Mouse (Mus musculus): Measurements from ENCODE around the gene Iqschfp.
A peak's percentile ranks its signal among the peaks of the same experiment; 100 is the strongest.

The Iqschfp gene

GRCm38 (mm10) chr3:67954459-67955065 is 62.5 kb downstream of the Iqschfp start:
- DNase-seq (ENCODE audit: low spot score): no peak

- no peak for DNase-seq (ENCODE audit: low spot score)
Observed at GRCm38 (mm10) chr3:67959672-67960071, 67.6 kb downstream of the Iqschfp start.

GRCm38 (mm10) chr3:67960133-67960532 is 68.1 kb downstream of the Iqschfp start:
- DNase-seq (ENCODE audit: low spot score): no peak

- DNase-seq (ENCODE audit: low spot score): no peak
Observed at GRCm38 (mm10) chr3:67960727-67961126, 68.7 kb downstream of the Iqschfp start.

- DNase-seq (ENCODE audit: low spot score): no peak
Observed at GRCm38 (mm10) chr3:67961934-67962639, 70.1 kb downstream of the Iqschfp start.

GRCm38 (mm10) chr3:67974340-67974998 is 82.4 kb downstream of the Iqschfp start:
- no peak for DNase-seq (ENCODE audit: low spot score)

GRCm38 (mm10) chr3:67980006-67980405 is 88.0 kb downstream of the Iqschfp start:
- DNase-seq (ENCODE audit: low spot score): no peak

- DNase-seq (ENCODE audit: low spot score): no peak
Observed at GRCm38 (mm10) chr3:67983329-67983728, 91.3 kb downstream of the Iqschfp start.

- no peak for DNase-seq (ENCODE audit: low spot score)
Observed at GRCm38 (mm10) chr3:68002415-68002814, 110.4 kb downstream of the Iqschfp start.

- DNase-seq (ENCODE audit: low spot score): no peak
Observed at GRCm38 (mm10) chr3:68012342-68012741, 120.3 kb downstream of the Iqschfp start.

- no peak for DNase-seq (ENCODE audit: low spot score)
Observed at GRCm38 (mm10) chr3:68015786-68016185, 123.8 kb downstream of the Iqschfp start.

- DNase-seq (ENCODE audit: low spot score): no peak
Observed at GRCm38 (mm10) chr3:68019401-68019800, 127.4 kb downstream of the Iqschfp start.

GRCm38 (mm10) chr3:68036097-68036496 is 144.1 kb downstream of the Iqschfp start:
- no peak for DNase-seq (ENCODE audit: low spot score)

- DNase-seq (ENCODE audit: low spot score): no peak
Observed at GRCm38 (mm10) chr3:68042951-68043350, 150.9 kb downstream of the Iqschfp start.

- DNase-seq (ENCODE audit: low spot score): peak; percentile 49
Observed at GRCm38 (mm10) chr3:68045475-68046416, 153.7 kb downstream of the Iqschfp start.

GRCm38 (mm10) chr3:68053538-68053937 is 161.5 kb downstream of the Iqschfp start:
- no peak for DNase-seq (ENCODE audit: low spot score)

- no peak for DNase-seq (ENCODE audit: low spot score)
Observed at GRCm38 (mm10) chr3:68055071-68055470, 163.0 kb downstream of the Iqschfp start.

GRCm38 (mm10) chr3:68056373-68057275 is 164.6 kb downstream of the Iqschfp start:
- peak; percentile 51 for DNase-seq (ENCODE audit: low spot score)

- DNase-seq (ENCODE audit: low spot score): no peak
Observed at GRCm38 (mm10) chr3:68059162-68059800, 167.2 kb downstream of the Iqschfp start.

- no peak for DNase-seq (ENCODE audit: low spot score)
Observed at GRCm38 (mm10) chr3:68064731-68065130, 172.7 kb downstream of the Iqschfp start, which contains the start of gene Schip1. Gene Schip1 (plus strand): TSS chr3:68064802.
